Mouse (Mus musculus) hindbrain, embryonic 16.5 days (tissue): ENCODE measurements around the gene Cldn5. TPM values are rescaled to one million over a fixed set of nuclear protein-coding genes. Genes with fewer than 3 reads are reported as not detected.

Experiments
- ATAC-seq: fragments of 200-750 bp; cut with Nextera tagmentation; 2 replicates; pipeline ENCODE4 v1.8.0; 2017; ENCODE audit warnings: moderate TSS enrichment, moderate library complexity
- H3K27ac ChIP-seq: fragments of 300-500 bp; sonication (generic); 2 replicates; pipeline ENCODE4 v1.5.1; 2014; ENCODE audit warnings: low read depth, mild to moderate bottlenecking, control low read depth, low read length, moderate library complexity
- H3K27me3 ChIP-seq: fragments of 300-500 bp; sonication (generic); replicated peaks from 2 replicates; pipeline ENCODE4 v1.6.1; 2014; ENCODE audit warnings: low read length; ENCODE audit not compliant: control insufficient read depth, insufficient read depth
- H3K36me3 ChIP-seq: fragments of 300-500 bp; sonication (generic); 2 replicates; pipeline ENCODE4 v1.6.1; 2014; ENCODE audit warnings: mild to moderate bottlenecking, low read length, moderate library complexity, mixed read lengths; ENCODE audit not compliant: control insufficient read depth, insufficient read depth
- H3K4me1 ChIP-seq: fragments of 300-500 bp; sonication (generic); 2 replicates; pipeline ENCODE4 v1.6.1; 2014; ENCODE audit warnings: low read depth, low read length; ENCODE audit not compliant: control insufficient read depth, insufficient read depth
- H3K4me2 ChIP-seq: fragments of 300-500 bp; sonication (generic); 2 replicates; pipeline ENCODE4 v1.6.1; 2014; ENCODE audit warnings: mild to moderate bottlenecking, low read length, control low read depth, moderate library complexity
- H3K4me3 ChIP-seq: fragments of 300-500 bp; sonication (generic); 2 replicates; pipeline ENCODE4 v1.5.1; 2014; ENCODE audit warnings: mild to moderate bottlenecking, low read length, control low read depth, moderate library complexity
- H3K9ac ChIP-seq: fragments of 300-500 bp; sonication (generic); 2 replicates; pipeline ENCODE4 v1.6.1; 2014; ENCODE audit warnings: low read depth, mild to moderate bottlenecking, control low read depth, low read length, moderate library complexity
- H3K9me3 ChIP-seq: fragments of 300-500 bp; sonication (generic); 2 replicates; pipeline ENCODE4 v1.6.1; 2014; ENCODE audit warnings: mild to moderate bottlenecking, low read length, moderate library complexity; ENCODE audit not compliant: control insufficient read depth
- WGBS: fragments of 180-500 bp; shearing (Covaris S2); extraction: QIAGEN DNeasy Blood & Tissue Kit; methylation state at CpG from one replicate; pipeline ENCODE4 v1.1.7; 2014; 5-methylcytosine and 5-hydroxymethylcytosine counted together
- polyA plus RNA-seq: library from polyadenylated mRNA; unstranded; fragments of >200 nt; fragmentation: Nextera tagmentation; extraction: Ambion mirVana; gene quantifications from 2 replicates; pipeline ENCODE4 v1.2.1, GENCODE M21; 2015

Gene Cldn5
- 124 and 125 TPM in 2 replicates for polyA plus RNA-seq

DNA sequence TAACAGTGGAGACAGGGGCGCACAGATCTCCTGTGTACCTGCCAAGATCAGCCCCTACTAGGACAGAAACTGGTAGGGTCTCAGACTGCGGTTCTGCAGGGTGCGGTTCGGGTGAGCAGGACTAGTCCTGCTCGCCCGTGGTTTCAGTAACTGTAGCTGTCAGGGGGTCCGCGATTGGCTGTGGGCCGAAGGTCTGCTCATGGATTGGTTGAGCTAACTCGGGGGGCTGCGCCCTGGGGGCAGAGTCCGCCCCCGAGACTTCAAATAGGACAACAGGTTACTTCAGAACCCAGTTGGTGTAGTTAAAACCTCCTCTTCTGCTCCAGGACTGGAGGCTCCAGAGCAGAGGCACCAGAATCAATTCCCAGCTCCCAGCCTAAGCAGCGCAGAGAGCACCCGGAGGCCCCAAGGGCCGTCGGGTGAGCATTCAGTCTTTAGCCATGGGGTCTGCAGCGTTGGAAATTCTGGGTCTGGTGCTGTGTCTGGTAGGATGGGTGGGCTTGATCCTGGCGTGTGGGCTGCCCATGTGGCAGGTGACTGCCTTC, at the start of gene Cldn5:
Gene Cldn5, plus strand, starts transcription at position 292 of the 545 bp plus-strand sequence.
- Histone ChIP-seq H3K4me1 (peaks cover 9% of the 10 kb centered on the region), H3K4me3 (peak within 1 kb of the TSS; percentile 52), H3K9me3 (no peaks in the 10 kb centered on the region), H3K27ac (peak within 1 kb of the TSS; percentile 44; the same call in 1 of the 2 replicates), H3K36me3 (no peaks in the 10 kb centered on the region), H3K9ac (peak within 1 kb of the TSS; percentile 63), H3K27me3 (peaks cover 41% of the 10 kb centered on the region), H3K4me2 (peak within 1 kb of the TSS; percentile 63)
- peak; percentile 51 for ATAC-seq
- 3% methylated on average over 18 of the region's 19 CpGs for WGBS

DNA sequence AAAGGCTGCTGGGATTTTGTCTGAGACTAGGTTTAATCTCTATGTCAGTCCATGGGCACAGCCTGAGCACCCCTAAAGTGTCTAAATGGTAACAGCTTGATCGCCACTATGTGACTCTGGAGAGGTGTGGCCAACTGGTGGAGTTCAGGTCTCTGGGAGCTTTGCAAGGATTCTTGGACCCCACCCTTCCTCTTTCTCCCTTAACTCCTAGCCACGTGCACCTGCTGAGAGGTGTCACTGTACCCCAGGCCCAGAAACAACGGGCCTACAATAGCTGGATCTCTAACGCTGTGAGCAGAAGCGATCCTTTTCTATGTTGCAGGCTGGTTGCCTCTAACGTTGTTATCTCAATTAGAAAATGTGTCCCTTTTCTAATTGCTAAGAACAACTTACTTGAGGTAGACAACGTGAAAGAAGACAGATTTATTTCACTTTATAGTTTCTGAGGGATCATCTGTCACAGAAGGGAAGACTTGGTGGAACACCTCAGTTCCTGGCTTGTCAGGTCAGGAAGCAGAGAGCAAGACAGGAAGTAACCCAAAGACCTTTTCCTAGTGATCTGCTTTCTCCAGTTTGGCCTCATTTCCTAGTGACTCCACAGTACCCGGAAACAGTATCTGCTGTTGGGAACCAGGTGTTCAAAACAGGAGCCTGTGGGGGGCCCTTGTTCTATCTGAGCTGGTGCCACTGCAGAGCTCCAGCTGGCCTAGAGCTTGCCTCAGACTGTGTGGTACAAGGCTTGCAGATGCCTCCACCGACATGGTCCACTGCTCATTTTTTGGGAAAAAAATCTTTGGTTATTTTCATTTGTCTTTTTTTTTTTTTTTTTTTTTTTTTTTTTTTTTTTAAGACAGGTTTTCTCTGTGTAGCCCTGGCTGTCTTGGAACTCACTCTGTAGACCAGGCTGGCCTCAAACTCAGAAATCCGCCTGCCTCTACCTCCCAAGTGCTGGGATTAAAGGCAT, 48.8 kb upstream of the Cldn5 start:
- Histone ChIP-seq H3K27me3 (no peaks in the 10 kb centered on the region), H3K9ac (no peak overlapping the region), H3K36me3 (no peaks in the 10 kb centered on the region), H3K27ac (no peak overlapping the region), H3K4me3 (no peak overlapping the region), H3K4me2 (no peak overlapping the region), H3K4me1 (no peaks in the 10 kb centered on the region), H3K9me3 (no peaks in the 10 kb centered on the region)
- 78% methylated on average over 10 of the region's 10 CpGs for WGBS
- ATAC-seq, result no peak

DNA sequence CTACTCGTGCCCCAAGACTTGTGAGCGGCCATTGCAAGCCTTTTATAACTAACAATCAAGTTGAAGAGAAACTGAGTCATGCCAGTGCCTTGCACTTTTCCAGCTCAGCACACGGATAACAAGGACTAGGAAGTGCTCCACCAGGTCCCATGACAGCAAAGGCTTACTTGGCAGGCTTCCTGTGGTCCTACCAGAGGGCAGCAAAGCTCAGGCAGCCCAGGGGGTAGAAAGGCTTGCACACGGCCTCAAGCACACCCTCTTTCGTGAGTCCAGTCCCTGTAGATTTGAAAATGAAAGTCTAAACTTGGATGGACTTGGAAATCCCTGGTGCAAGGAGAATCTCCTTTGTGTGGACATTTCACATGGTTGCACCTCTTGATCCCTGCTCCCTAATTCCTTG, 47.5 kb upstream of the Cldn5 start:
- WGBS, result 71% methylated on average over 5 of the region's 5 CpGs
- Histone ChIP-seq H3K4me2 (no peak overlapping the region), H3K27ac (no peak overlapping the region)

DNA sequence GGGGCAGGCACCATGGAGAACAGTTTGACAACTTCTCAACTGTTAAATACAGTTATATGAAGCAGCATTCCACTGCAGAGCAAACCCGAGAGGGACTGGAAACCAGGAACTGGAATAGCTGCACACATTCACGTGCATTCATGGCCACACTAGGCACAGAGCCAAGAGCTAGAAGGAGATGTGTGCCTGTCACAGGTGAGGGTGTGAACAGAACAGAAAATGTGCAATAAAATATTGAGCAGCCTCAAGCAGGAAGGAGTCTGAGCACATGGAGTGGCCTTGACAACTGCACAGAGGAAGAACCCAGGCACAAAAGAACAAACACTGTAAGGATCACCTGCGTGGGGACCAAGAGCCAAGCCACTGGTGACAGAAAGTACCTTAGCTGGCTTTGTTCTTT, 46.0 kb upstream of the Cldn5 start:
- Histone ChIP-seq H3K4me1 (no peaks in the 10 kb centered on the region), H3K27ac (no peak overlapping the region), H3K36me3 (no peaks in the 10 kb centered on the region), H3K9me3 (no peaks in the 10 kb centered on the region), H3K4me2 (no peak overlapping the region), H3K4me3 (no peak overlapping the region), H3K27me3 (no peaks in the 10 kb centered on the region), H3K9ac (no peak overlapping the region)
- 83% methylated on average over 3 of the region's 3 CpGs for WGBS
- ATAC-seq, result no peak

More for the DNA sequence above, 47.5 kb upstream of the Cldn5 start:
- H3K27me3 ChIP-seq, result no peaks in the 10 kb centered on the region
- no peaks in the 10 kb centered on the region for H3K4me1 ChIP-seq
- no peak overlapping the region for H3K9ac ChIP-seq
- no peak overlapping the region for H3K4me3 ChIP-seq
- no peaks in the 10 kb centered on the region for H3K9me3 ChIP-seq
- no peaks in the 10 kb centered on the region for H3K36me3 ChIP-seq
- no peak for ATAC-seq

DNA sequence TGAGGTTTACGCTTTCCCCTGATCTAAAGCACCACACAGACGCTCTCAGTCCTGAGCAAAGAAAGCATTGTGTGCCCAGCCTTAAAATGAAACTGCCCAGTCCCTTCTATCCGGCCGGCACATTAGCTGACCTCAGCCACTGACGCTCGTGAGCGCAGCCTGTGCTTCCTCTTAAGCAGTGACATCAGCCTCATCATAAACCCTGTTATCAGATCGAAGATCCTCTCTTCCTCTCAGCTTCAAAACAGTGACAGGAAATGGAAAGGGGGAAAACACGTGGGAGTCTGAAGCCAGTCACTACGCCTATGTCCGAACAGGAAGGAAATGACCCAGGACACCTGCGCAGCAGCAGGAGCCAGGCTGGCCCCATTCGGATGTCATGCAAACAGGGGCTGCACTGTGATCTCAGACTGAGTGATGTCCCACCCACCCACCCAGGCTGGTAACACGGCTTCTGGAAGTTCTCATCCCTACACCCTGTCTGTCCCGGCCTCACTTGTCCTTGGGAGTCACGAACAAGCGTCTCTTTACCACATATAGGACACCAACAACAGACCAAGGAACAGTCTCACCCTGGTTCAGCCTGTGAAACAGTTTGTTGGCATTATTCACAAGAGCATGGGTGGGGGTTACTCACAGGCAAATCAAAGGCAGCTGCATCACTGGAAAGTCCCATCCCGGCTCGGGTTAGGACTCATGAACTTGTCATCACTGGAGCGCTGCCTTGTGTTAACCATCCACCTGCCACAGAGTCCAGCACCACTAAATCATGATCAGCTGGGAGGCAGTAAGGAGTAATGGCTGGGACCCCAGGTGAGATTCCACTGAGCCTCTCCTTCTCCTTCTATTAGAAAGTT, 43.3 kb upstream of the Cldn5 start:
- ATAC-seq, result no peak
- Histone ChIP-seq H3K4me3 (no peak overlapping the region), H3K27ac (no peak overlapping the region), H3K4me1 (no peaks in the 10 kb centered on the region), H3K27me3 (no peaks in the 10 kb centered on the region), H3K9me3 (no peaks in the 10 kb centered on the region), H3K36me3 (no peaks in the 10 kb centered on the region), H3K4me2 (no peak overlapping the region), H3K9ac (no peak overlapping the region)
- WGBS, result 68% methylated on average over 20 of the region's 20 CpGs

DNA sequence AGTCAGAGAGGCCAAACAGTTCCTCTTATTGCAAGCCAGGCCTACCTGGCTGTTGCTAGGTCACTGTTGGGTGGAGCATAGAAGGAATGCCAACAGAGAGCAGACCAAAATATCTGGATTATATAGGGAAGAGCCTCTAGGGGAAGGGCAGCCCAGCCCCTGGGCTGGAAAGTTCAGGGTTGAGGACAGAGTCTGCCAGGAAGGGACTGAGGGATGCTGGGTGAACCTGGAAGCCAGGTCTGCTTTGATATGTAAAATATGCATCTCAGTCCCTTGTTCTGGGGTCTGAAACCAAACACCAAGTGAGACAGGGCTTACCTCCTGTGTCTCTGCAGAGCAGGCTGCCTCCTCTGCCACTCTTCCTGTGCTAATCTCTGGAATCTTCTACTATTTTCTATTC, 38.3 kb upstream of the Cldn5 start:
- Histone ChIP-seq H3K36me3 (no peaks in the 10 kb centered on the region), H3K27me3 (no peaks in the 10 kb centered on the region), H3K27ac (no peak overlapping the region), H3K9me3 (no peaks in the 10 kb centered on the region), H3K4me1 (no peaks in the 10 kb centered on the region), H3K4me3 (no peak overlapping the region), H3K9ac (no peak overlapping the region), H3K4me2 (no peak overlapping the region)
- ATAC-seq, result no peak

DNA sequence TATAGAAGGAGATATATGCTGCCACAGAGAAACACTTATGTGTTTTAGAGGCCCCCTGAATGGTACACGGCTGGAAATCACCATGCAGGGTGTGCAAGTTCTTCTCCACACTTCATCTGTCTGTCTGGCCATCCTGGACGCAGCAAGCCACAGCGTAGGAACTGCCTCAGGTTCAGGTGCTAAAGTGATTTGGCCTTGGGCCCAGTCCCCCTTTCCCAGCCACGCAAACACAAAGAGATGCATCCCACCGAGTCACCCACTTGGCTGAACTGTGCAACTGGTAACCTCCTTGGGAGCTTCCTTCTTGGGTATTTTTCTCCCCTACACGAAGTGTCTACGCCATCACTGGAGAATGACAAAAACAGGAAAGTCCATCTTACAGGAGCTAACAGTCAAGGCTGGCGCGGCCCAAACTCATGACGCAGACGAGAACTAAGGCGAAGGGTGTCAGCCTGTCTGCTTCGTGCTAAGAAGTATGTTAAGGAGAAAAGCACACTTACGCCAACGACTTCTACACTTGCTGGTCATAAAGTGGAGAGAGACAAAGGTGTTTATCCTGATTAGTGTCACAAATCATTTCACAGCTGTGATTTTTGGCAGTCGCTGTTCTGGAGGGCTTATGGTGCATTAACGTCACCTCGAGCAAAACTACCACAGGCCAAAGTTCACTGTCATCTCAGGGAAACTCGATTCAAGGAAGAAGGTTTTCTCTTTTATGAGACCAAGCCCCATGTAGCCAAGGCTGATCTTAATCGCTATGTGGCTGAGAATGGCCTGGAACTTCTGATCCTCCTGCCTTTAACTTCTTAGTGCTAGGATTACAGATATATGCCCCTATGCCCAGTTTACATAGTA, 30.2 kb upstream of the Cldn5 start:
- no peak overlapping the region for H3K27ac ChIP-seq
- H3K36me3 ChIP-seq, result no peaks in the 10 kb centered on the region
- no peak overlapping the region for H3K4me3 ChIP-seq
- no peaks in the 10 kb centered on the region for H3K4me1 ChIP-seq
- WGBS, result 85% methylated on average over 20 of the region's 20 CpGs
- H3K9ac ChIP-seq, result no peak overlapping the region
- ATAC-seq, result no peak
- no peaks in the 10 kb centered on the region for H3K9me3 ChIP-seq
- H3K27me3 ChIP-seq, result no peaks in the 10 kb centered on the region
- H3K4me2 ChIP-seq, result no peak overlapping the region

DNA sequence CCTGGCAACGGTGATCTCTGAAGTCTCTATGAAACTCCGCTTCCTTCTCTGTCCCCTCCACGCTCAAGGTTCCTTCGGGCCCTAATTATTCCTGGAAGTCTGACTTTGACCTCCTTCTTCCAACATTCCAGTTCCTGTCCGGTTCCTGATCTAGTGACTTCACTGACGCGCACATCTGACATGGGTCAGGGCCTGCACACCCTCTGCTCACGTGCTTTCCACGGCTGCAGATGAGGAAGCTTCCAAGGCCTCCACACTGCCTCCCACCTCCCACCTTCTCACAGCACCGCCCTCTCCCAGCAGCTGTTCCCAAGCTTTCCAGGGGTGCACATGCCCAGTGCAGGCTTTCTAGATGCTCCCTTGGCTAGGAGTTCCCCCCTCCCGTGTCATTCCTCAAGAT, 25.5 kb upstream of the Cldn5 start:
- no peak overlapping the region for H3K4me3 ChIP-seq
- no peaks in the 10 kb centered on the region for H3K27me3 ChIP-seq
- H3K4me1 ChIP-seq, result no peaks in the 10 kb centered on the region
- no peak overlapping the region for H3K27ac ChIP-seq
- no peak overlapping the region for H3K9ac ChIP-seq
- H3K36me3 ChIP-seq, result no peaks in the 10 kb centered on the region
- WGBS, result 85% methylated on average over 11 of the region's 11 CpGs
- H3K4me2 ChIP-seq, result no peak overlapping the region
- no peaks in the 10 kb centered on the region for H3K9me3 ChIP-seq
- ATAC-seq, result no peak
